Mouse (Mus musculus): Measurements from ENCODE around the gene Bach2.

The Bach2 gene

DNA sequence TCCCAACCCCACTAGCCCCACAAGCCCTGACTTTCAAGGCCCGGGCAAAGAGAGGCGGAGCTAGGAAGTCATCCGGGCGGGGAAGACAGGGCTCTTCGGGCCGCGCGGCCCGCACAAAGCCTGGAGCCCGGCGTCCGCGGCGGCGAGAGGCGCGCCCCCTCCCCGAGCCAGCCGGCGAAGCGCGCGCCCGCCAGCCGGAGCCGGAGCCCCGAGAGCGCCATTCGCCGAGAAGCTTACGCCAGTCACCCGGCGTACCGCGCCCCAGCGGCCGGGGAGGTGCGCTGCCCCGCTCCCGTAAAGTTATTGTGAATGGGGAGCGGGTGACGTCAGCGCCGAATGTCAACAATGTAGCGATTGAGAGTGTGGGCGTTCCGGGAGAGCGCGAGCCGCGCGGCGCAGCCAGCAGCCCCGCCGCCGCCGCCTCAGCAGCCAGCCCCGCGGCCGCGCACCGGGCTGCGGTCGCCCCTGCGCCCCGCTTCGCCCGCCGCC, at the start of gene Bach2:
Bach2 (plus strand) TSS at position 439 of the 489 bp plus-strand sequence.
- peak; percentile 94 to 95 for DNase-seq (ENCODE audit: low spot score in 2 of 2)

DNA sequence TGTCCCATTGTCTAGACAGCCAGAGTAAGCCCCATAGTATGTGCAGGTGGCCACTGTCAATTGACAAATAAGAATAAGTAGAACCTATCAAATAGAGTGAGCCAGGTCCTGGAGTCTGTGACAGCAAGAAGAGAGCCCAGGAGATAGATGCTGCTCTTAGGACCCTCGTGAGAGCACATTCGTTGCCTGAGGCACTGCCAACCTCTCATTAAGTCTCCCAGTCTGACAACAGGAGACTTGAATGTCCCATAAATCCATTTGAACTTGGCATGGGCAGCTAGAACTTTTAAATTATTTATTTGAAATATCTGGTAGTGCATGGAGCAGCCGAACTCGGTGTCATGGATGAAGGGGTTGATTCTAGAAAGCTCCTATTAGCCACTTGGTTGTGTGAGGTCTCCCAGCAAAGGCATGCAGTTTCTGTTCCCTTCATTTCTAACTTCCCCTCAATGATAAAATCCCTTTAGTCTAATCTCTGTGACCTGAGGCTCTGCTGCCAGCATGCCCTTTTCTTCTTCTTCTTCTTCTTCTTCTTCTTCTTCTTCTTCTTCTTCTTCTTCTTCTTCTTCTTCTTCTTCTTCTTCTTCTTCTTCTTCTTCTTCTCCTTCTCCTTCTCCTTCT, 49.1 kb upstream of the Bach2 start:
- DNase-seq (ENCODE audit: low spot score in 2 of 2) = no peak

DNA sequence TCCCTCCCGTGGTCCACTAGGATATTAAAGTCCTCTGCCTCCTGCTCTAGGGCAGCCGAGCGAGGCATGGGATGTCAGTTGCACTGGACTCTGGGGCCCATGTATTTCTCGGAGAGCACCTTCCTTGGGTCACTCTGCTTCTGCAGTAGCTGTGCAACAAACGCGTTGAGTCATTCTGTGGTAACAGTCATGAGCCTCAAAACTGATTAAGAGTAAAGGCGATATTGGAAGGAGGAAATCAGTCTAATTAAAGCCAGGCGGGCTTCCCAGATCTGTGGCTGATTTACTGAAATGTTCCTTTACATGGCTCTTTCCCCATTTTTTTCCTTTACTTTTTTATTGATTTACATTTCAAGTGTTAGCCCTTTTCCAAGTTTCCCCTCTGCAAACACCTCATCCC, 48.1 kb upstream of the Bach2 start:
- DNase-seq (ENCODE audit: low spot score in 2 of 2) = no peak

DNA sequence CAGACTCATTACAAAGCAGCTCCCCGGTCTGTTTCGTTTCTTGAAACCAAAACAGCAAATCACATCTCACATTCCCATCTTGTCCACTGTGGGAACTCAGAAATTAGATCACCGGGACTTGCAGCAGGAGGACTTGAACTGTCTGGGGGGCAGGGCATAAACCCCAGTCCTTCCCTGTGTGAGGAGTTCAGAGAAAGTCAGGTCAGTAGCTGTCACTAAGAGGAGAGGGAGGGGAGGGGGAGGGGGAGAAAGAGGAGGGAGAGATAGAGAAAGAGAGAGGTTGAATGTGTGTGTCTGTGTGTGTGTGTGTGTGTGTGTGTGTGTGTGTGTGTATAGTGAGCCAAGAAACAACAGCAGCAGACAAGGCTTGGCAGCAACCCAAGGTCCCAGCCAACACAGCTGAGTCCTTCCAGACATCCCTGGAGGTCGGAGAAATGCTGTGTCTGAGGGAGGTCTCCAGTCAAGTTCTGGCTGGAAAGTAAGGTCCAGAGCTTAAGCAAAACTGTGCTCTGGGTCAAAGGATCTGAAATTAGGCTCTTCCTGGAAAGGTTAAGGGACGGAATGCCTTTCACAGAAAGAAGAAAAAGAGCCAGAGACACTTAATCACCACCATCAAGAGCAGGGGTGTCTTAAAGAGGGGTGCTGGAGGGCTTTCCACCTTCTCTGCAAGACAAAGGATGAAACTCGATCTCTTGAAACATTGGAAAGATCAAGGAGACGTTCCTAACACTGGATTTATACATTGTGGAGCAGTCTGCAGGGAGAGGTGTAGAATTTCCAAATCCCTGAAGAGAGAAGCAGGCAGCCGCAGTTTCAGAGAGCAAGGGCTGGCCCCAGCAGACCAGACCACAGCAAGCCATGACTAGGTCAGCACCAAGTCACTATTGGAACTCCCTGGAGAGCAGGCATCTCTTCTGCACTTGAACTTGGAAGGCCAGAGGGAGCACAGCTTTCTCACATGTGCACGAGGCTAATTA, 42.4 kb upstream of the Bach2 start:
- DNase-seq (ENCODE audit: low spot score in 2 of 2) = peak; percentile 68 to 74

DNA sequence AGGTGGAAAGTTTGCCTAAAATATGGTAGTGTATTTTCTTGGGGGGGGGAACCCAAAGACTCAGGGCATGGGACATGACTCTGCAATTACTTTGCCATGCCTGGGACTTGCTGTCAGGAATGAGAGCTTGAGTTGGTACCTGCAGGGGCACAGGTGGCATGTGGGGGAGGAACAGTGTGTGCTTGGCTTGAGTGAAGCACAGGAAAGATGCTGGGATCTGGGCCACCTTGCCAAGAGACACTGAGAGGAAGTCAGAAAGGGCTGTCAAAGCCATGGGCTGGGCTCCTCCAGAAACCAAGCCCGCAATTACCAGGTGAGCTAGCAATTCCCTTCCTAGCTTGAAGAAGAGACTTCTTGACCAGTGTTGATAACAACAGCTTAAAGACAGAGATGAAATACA, 40.6 kb upstream of the Bach2 start:
- no peak for DNase-seq (ENCODE audit: low spot score in 2 of 2)

DNA sequence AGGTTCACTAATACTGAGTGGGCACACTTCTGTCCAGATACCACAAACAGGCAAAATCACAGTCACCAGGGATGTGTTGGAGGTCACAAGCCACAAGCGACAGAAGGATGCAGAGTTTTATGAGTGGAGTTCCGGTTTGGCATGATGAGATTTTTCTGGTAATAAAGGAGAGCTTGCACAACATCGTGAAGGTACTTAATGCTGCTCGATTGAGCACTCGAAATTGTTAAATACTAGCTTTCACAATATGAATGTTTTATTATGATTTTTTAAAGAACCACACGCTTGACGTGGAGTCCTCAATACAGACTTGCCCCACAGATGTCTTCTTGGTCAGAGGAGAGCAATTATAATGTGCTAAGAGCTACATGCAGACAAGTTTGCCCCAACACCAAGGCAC, 40.0 kb upstream of the Bach2 start:
- DNase-seq (ENCODE audit: low spot score in 2 of 2) = no peak

DNA sequence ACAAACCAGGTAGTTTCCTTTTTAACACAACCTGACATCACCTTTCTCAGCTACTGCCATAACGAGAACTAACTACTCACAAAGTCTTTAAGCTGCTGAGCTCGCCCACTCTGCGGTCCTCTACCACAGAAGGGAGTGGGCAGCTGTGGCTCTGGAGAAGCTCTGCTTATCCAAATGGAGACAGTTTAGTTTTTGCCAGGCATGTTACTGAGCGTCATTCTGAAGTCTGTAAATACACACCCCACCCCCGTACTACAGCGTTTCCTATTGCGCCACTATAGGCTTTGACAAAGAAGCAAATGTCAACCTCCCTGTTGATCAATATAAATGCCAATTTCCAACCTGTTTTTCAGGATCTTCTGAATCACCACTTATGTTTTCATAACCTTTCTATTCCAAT, 39.4 kb upstream of the Bach2 start:
- DNase-seq (ENCODE audit: low spot score in 2 of 2) = peak; percentile 54 to 72

DNA sequence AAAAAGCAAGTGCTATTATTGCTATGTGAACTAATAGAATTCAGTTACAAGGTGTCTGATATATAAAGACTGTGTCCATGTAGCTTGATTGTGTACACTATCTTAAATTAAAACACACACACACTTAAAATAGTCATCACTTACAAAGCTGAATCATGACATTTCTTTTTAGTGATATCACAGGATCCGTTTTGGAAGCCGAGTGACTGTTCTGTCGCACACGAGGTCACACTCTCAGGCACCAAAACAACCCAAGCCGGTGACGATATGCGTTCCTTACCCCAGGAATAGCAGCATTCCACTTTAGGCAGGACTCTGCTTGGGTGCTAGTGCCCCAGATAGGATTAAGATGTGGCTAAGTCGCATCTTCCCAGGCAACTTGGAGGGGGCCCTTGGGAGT, 37.5 kb upstream of the Bach2 start:
- DNase-seq (ENCODE audit: low spot score in 2 of 2) = no peak

DNA sequence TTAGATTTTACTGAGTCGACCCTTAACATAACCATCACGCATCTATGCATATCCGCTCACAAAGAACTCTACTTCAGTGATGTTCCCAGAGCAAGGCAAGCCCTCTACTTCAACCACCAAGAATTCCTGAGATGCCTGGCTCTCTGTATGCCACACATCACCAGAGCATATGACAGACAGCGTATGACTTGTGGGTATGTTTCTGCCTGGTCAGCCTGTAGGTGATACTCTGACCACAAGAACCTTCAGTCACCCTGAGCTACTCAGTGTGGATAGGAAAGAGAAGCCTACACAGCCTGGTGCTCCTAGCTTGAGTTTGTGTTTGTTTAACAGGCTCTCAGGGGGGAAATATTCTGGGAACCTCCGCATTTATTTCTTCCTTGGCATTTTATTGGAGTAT, 36.2 kb upstream of the Bach2 start:
- DNase-seq (ENCODE audit: low spot score in 2 of 2) = no peak

DNA sequence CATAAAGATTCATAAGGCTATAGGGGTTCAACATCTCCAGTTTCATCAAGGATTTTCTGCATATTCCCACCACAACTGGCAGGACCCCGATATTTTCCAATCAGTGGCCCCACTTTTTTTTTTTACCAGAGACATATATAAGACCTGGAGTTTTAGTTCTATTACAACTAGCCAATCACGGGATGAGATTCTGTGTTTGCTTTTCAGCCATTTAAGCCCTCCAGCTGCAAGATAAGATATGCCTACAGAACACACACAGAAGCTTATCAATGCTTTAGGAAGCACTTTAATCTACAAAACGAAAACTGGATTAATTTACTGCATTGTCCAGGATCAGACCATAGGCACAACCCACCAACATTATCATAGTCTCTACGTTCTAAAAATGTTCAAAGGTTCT, 33.8 kb upstream of the Bach2 start:
- DNase-seq (ENCODE audit: low spot score in 2 of 2) = no peak

DNA sequence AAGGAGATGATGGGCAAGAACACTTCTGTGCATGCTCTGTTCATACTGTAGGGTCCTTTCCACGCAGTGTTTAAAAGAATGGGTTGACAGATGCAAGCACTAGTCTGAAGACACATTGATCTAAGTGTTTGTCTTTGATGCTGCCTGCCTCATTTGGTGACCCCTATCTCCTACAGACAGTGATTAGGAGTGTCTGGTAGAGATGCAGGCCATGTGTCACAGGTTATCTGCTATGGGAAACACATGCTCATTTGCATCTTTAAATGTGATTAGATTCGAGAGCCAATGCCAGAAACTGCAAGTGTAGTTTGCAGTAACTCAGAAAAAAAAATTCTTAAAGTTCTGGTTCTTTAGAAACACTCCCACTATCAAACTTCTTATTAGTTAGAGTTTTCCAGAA, 32.8 kb upstream of the Bach2 start:
- no peak for DNase-seq (ENCODE audit: low spot score in 2 of 2)

DNA sequence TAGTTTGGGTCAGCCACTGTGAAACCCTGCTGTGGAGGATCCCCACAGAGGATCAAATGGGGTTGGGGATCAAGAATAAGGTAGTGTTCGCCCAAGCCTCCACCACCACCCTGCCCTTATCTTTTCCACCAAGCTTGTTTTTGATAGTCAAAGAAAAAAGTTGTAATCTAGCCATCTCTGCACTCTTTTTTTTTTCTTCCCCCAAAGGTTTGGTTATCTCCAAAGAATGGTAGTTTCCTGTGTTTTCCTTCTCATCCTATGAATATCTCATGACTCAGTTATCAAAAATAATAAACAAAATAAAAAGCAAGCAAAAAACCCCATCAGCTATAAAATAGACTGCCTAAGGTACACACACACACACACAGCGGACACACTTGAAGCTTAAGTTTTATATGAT, 28.6 kb upstream of the Bach2 start:
- DNase-seq (ENCODE audit: low spot score in 2 of 2) = no peak

DNA sequence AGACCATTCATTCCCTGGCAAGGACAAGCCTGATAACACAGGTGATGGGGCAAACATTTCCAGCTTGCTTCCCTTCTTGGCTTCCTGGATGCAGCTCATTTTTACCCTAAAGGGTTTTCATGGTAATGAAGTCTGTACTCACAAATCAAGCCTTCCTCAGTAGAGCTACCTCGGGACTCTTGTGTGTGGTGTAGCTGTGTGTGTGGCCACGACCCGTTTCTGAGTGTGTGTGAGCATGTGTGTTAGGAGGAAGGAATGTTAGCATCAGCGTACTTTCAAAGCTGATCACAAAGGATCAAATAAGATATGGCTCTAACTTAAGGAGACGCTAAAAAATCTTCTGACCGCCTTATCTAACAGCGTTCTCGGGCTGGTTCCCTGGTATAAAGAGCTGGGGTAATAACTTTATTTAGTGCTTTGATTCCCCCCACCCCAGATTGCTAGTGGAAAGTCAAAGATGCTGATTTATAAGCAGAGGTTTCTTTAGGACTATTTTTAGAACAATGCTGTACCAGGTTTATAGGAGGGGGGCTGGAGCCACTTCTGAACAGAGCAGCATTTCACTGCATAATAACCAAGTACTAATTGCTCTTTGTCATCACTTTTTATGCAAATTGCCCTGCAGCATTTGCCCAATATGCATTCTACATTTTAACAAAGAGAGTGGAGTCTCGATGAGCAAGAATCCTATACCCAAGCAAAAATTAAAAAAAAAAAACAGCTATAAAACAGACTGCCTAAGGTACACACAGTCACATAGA, 28.0 kb upstream of the Bach2 start:
- no peak for DNase-seq (ENCODE audit: low spot score in 2 of 2)

DNA sequence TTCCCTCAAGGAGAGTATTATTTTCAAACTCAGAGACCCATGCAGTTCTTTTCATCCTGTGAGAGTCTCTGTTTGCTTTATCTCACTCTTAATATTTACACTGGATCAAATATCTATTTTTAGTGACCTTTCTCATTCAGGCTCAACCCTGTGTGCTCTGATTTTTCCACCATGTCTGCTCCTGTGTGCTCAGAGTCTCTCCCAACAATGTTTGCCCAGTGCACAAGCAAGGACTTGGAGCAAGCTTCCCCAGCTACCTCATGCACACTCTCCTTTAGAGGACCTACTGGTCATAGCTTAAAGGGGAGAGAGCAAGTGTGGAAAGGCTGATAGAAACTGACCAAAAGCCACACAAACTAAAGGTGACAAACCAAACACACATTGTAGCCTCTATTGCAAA, 26.0 kb upstream of the Bach2 start:
- no peak for DNase-seq (ENCODE audit: low spot score in 2 of 2)

DNA sequence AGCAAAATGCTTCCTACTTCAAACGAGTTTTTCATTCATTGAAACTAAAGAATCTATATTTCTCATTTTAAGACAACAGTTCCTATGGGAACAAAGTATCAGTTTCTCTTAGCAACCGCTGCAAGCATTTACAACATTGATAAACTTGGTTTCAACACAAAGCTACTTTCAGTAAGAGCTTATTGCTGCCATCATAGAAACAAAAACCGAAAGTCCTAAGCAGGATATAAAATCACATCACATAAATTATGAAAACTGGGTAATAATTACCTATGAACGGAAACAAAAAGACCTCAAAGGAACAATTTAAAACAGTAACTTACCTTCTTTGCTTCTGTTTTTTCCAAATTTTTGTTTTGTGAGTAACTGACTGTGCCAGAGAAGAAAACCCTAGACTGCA, 22.1 kb upstream of the Bach2 start:
- DNase-seq (ENCODE audit: low spot score in 2 of 2) = no peak

DNA sequence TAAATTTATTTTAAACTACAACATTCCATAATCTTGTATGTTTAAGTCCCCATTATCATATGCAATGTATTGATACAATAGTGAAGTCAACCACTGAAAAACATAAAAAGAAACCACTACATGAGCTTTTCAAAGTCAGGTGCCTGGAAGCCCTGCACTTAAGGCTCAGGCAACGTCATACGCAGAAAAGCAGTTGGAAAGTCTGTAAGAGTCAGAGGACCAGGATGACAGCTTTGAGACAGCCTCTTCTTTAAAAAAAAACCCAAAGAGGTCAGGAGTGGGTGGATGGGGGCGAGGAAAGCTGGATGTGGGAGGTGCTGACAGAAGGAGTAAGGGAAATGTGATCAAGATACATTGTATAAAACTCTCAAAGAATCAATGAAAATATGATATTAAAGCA, 21.6 kb upstream of the Bach2 start:
- DNase-seq (ENCODE audit: low spot score in 2 of 2) = no peak

DNA sequence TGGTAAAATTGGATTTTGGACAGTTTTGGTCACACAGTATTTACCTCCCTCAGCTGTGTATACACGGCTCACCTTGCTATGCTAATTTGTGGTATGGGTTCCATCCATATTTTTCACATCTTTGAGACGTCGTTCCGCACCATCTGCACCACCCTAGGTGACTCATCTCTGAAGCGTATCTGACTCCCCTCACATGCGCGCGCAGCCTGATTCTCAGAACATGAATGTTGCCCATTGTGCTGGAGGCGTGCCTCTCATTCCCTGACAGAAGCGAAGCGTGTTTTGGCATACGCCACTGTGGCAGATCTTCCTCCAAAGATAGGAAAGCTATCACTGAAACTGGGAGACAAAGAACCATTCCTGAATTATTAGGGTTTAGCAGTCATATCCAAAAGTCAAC, 21.0 kb upstream of the Bach2 start:
- DNase-seq (ENCODE audit: low spot score in 2 of 2) = peak; percentile 79

DNA sequence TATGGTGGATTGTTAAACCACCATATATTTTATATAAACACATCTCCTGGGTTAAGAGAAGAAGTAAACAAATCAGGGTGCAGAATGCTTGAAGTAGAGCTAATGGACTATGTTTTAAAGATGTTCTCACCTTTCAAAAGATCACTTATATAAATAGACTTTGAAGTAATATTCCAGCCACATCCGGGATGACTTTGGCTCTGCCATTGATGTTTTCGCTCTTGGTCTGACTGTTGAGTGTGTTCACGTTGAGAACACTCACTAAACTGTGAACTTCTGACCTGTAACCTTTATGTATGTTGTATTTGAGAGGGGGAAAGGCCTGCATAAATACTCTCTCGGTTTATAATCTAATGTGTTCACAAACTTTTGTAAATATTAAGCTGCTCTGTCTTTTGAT, 20.2 kb upstream of the Bach2 start:
- DNase-seq (ENCODE audit: low spot score in 2 of 2) = no peak

DNA sequence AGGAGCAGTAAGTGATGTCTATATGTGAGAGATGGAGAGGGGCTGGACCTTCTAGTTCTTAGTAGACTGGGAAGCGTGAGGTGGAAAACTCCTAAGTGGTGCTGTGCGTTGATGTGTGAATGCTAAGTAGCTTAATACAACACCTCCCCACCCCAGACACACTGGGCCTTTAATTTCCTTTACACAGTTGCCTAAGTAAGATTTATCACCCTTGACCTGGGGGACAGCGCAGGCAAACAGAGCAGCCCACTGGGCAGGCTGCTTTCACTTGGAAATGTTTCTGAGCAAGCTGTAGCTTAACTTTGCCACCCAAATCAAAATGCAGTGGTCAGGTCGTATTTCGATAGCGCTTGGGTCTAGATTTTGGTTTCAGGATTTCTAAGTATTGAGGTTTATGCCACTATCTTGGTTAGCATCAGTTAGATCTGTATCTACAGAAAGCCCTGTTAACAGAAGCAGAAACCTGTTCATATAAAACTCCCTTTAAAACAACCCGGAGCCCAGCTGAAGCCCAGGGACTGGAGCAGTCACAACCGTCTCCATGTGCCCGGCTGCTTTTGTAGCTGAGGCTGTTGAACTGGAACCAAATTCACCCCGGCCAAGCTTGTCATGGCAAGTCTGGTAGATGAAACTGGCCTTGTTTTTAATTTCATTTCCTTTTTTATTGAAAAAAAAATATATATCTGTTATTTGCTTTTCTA, 19.0 kb upstream of the Bach2 start:
- DNase-seq (ENCODE audit: low spot score in 2 of 2) = no peak

DNA sequence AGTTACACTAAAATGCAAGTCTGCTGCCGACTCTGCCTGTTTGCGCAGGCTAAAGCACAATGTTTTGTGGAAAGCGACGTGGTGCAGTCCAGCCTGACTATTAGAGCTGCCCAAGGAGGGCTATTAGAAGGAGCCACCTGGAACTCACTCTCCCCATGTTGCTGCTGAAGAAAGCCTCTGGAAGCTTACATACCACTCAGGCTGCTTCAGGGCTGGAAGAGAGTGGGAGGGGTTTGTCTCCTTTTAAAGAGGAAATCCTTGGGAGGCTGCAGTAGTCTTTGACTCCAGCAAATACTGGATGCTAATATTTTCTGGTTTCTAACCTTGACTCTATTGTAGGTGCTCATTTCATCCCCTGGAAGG, 18.5 kb upstream of the Bach2 start:
- no peak for DNase-seq (ENCODE audit: low spot score in 2 of 2)

DNA sequence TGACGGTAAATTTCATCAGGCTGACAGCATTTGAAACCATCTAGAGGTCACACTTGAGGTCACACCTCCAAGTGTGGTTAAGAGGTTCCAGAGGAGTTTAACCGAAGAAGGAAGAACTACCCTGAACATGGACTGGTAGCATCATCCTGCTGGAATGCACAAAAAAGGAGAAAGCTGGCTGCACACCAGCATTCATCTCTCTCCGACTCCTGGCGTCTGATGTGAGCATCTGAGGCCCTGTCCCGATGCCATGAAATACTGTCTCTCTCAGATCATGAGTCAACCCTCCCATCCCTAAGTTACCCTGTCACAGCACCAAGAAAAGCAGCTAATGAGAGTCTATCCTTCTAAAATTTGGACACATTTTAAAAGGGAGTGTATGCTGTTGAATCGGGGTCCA, 17.6 kb upstream of the Bach2 start:
- no peak for DNase-seq (ENCODE audit: low spot score in 2 of 2)

DNA sequence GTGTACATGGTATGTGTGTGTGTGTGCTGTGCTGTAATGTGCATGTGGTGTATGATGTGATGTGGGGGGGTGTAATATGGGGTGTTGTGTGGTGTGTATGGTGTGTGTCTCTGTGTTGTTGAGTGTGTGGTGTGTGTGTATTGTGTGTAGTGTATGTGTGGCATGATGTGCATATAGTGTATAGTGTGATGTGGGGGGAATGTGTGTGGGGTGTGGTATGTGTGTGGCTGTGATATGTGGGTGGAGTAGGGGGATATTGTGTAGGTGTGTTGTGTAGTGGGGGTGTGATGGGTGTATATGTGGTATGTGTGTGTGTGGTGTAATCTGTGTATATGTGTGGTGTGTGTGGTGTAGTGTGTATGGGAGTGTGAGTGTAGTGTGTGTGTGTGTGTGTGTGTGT, 15.0 kb upstream of the Bach2 start:
- DNase-seq (ENCODE audit: low spot score in 2 of 2) = no peak
